Mouse (Mus musculus) gastrocnemius, postnatal 4 days (tissue): ENCODE results near the gene Col6a2. TPM values are rescaled to one million over a fixed set of nuclear protein-coding genes. Genes with fewer than 3 reads are reported as not detected.

Experiments
- DNase-seq, 2 experiments: peaks; one replicate each; pipeline ENCODE4 v3.0.0; 2021 to 2022; ENCODE audit warnings: low spot score in 2 of 2, mixed read lengths in 2 of 2
- total RNA-seq, 2 experiments: library from RNA; stranded (reverse); gene quantifications; 2 replicates each; pipeline ENCODE4 v1.2.3; 2021

Col6a2 gene
- total RNA-seq, 2 experiments from 2014 or later: 657 to 733 TPM

GRCm38 (mm10) chr10:76551556-76551955, 71.9 kb downstream of the Col6a2 start:
- no peak for DNase-seq

DNA sequence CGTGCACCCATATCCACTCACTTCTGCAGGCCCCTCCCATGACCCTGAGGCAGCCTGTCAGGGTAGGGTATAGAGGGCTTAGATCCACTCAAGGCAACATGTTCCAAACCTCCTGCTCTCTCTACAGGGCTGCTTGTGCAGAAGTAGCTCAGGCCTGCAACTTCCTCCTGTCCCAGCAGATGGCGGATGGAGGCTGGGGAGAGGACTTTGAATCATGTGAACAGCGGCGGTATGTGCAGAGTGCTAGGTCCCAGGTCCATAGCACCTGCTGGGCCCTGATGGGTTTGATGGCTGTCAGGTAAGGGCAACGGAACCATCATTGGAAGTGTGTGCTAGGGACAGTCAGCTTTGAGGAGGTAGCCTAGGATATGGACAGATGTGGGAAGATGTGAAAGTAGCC, 73.0 kb downstream of the Col6a2 start:
- DNase-seq: no peak

GRCm38 (mm10) chr10:76548218-76548617, 75.2 kb downstream of the Col6a2 start:
- no peak for DNase-seq

DNA sequence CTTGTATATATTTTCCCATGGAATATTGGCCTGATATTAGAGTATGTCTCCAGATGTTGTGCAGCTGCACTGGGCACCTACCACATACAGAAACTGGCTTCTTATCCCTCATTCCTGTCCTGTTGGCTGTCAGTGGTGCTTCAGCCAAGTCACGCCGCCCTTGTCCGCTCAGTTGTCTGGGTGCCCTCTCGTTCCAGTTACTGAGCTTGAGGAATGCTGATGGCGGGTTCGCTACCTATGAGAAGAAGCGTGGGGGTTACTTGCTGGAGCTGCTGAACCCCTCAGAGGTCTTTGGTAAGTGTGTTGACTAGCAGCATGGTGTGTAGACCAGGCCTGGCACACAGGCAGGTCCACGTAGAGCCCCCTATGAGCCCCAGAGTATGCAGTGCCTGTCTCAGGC, 76.9 kb downstream of the Col6a2 start:
- DNase-seq: no peak

Other genes with a start within 250 kb of the Col6a2 start
- gene AC141477.1, start 183.2 kb downstream of the Col6a2 start, total RNA-seq: not detected
- 10 to 100 TPM; 57.6 to 59.3 TPM for gene Pcnt, start 180.8 kb downstream of the Col6a2 start, total RNA-seq
- gene 2610028H24Rik, start 174.5 kb downstream of the Col6a2 start, total RNA-seq: 1 to 10 TPM in 1 of 2 experiments, under 1 TPM in 1; 0.86 to 1.2 TPM
- gene Mcm3ap, start 154.7 kb downstream of the Col6a2 start, total RNA-seq: 10 to 100 TPM; 38.0 to 42.9 TPM
- gene Ybey, start 154.5 kb downstream of the Col6a2 start, total RNA-seq: 1 to 10 TPM; 4.2 to 5.0 TPM
- gene Lss, start 92.0 kb downstream of the Col6a2 start, total RNA-seq: 10 to 100 TPM; 19.0 to 19.3 TPM
- gene Spatc1l, start 61.4 kb downstream of the Col6a2 start, total RNA-seq: not detected
- gene Ftcd, start 48.0 kb downstream of the Col6a2 start, total RNA-seq: under 1 TPM in 1 of 2 experiments, not detected in 1; 0.41 TPM
- gene Col6a1, start 102.5 kb upstream of the Col6a2 start, total RNA-seq: 100 to 1,000 TPM; 628 to 701 TPM